Mouse (Mus musculus) gastrocnemius, postnatal 14 days (tissue): ENCODE data around the gene Defb21. TPM values are rescaled to one million over a fixed set of nuclear protein-coding genes. Genes with fewer than 3 reads are reported as not detected.

ENCODE experiments used
- DNase-seq: peaks from one replicate; pipeline ENCODE4 v3.0.0; 2021; ENCODE audit warnings: mixed read lengths
- intact Hi-C: fragments of 180-260 bp; cut with DNase I; formaldehyde crosslinking; loops from one replicate; pipeline ENCODE4 v1.15.1; 2025; ENCODE audit warnings: low total_unique reads
- long read RNA-seq, 2 experiments: library from polyadenylated mRNA; stranded (forward); transcript quantifications; one replicate each; pipeline ENCODE4 v2.0.0; 2021
- total RNA-seq, 2 experiments: library from RNA; stranded (reverse); gene quantifications; 2 replicates each; pipeline ENCODE4 v1.2.3; 2021

Gene Defb21
- not detected for total RNA-seq
- long read RNA-seq, experiment 1 = 0 reads
- long read RNA-seq, experiment 2 = 0 reads

DNA sequence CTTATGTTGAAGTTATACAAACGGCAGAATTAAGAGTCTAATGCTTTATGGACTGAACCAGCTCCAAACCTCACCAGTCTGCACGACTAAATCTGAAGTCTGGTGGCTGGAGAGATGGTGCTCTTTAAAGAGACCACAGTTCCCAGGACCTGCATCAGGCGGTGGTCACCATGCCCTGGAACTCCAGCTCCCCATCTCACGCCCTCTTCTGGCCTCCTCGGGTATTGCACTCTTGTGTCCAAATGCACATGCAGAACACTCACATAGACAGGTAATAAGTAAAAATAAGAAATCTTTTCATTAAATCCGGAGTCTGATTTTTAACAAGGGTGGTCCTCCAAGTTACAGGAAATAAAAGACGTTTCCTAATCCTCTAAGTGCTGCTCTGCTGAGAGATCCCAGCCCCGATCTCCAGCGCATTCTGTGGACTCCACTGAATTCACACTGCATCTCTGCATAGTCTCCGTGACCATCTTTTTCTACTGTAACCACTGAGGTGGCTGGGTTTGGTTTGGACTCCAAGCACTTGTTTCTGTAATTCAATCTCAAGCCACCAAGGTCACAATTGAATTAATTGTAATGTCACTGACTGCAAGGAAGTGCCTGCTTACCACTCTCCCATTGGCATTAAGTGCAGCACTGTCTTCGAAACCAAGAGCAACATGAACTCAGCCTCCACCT, at the start of gene Defb21:
TSS of gene Defb21 (plus strand) at position 631 of the 681 bp plus-strand sequence.
- intact Hi-C loops = no loop called here
- no peak for DNase-seq

DNA sequence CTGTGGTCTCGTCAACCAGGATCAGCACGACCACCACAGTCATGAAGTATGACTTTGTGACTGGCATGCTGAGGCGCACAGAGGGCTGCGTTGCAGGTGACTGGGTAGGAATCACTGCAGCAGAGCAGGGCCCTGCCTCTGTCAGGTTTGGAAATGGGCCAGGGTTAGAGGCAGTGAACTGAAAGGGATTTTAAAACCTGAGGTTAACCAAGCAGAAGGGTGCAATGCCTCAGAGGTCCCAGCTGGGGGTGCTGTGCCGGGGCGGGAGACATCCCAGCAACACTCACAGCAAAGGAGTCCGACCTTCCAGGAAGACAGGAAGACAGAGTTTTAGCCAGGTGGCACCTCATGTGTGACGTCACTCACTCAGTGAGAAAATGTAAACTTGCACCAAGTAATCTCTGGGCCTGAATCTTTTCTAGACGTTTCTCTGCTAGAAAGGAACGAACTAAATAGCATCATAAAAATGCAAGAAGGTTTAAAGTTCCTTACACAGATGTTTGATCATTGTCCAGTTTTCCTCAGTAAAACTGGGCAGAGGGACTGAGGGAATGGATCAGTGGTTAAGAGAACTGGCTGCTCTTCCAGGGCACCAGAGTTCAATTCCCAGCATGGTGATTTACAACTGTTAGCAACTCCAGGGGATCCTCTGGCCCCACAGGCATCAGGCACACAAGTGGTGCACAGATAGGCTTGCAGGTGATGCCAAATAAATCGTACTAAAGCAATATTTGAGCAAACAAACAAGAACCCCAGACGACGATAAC, 32.4 kb upstream of the Defb21 start, which contains the start of gene Defb29:
TSS of gene Defb29 (minus strand) at position 155 of the 767 bp plus-strand sequence.
- intact Hi-C loops = loop anchor here (10.0 kb wide), 1 partner anchor 65 kb away; the partner anchor contains the start of gene Defb20
- DNase-seq = no peak

DNA sequence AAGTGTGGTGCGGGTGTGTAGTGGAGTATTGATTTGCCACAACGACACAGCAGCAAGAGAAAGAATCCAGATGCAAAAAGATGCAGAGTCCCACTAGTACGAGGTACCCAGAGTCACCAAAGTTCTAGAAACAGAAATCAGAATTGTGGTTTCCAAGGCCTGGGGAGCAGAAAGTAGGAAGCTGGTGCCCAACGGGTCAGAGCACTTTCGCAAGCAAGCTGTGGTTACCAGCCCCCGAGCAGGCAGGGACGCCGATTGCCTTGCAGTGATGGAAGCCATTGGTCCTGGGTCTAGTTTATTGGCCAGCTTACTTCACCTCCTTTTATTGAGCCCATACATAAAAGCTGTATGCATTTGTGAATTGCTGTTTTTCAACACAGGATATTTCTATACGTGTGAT, 30.6 kb upstream of the Defb21 start:
- no peak for DNase-seq
- intact Hi-C loops = loop anchor here (10.0 kb wide), 1 partner anchor 67 kb away; the partner anchor contains the start of gene Defb20

DNA sequence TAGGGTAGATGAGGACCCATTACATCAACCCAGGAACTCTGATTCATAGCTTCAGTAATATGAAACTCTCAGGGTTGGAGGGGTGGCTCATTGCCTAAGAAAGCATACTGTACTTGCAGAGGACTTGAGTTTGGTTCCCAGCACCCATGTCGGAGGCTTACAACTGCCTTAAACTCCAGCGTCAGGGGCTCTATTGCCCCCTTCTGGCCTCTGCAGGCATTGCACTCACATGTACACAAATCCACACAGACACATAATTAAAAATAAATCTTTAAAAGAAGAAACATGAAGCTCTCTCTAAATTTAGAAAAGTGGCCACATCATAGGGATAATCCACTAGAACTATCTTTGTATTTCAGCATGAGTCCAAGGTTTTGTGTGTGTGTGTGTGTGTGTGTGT, 29.6 kb upstream of the Defb21 start:
- DNase-seq = no peak
- intact Hi-C loops = loop anchor here (10.0 kb wide), 1 partner anchor 68 kb away; the partner anchor contains the start of gene Defb20

DNA sequence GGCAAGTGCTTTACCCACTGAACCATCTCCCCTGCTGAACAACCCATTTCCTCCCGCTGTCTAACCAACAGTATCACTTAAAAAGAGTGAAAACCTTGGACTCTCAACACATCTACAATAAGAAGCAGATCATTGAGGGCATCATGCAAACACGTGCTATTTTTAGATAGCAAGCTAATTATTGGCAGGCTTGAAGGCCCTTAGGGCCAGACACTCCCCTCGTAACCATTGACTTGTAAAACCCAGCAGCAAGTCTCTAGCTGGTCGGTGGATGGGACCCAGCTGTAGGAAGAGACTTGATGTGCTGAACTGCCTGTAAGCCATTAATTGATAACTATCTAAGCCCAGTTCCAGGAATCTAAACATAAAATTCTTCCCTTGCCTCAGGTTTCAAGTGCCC, 29.1 kb upstream of the Defb21 start:
- intact Hi-C loops = loop anchor here (10.0 kb wide), 1 partner anchor 69 kb away; the partner anchor contains the start of gene Defb20
- no peak for DNase-seq

DNA sequence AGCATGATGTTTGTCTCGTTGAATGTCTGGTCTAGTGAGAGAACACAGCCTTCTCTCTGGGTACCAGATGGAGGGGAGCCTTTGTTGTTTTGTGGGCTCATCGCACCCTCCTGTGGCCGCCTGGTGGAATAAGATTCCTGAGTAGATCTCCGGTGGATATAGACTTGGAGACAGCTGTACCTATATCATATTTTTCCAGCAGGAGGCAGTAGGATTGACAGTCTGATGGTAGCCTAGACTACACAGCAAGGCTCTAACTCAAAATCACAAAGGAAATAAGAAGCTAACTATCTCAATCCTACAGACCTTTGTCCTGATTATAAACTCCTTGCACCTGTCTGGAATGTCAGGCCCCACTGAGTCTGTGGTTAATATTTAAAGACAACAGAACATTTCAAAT, 27.9 kb upstream of the Defb21 start:
- intact Hi-C loops = loop anchor here (10.0 kb wide), 1 partner anchor 70 kb away; the partner anchor contains the start of gene Defb20
- no peak for DNase-seq

DNA sequence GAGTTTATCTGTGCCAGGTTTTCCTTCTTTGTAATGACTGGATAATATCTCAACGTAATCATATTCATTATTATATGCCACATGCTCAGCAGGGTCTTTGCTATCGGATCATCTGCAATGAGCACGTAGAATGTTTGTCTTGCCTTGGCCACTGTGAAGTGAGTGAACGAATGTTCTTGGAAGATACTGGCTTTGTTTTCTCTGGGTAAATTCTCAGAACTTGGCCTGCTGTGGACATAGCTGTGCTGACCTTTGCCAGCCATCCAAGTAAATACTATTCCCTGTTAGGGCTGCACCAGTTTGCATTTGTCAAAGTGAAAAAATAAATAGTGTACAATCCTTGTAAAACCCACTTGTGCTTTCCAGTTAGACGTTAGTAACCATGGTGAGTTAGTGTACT, 24.4 kb upstream of the Defb21 start:
- no peak for DNase-seq

DNA sequence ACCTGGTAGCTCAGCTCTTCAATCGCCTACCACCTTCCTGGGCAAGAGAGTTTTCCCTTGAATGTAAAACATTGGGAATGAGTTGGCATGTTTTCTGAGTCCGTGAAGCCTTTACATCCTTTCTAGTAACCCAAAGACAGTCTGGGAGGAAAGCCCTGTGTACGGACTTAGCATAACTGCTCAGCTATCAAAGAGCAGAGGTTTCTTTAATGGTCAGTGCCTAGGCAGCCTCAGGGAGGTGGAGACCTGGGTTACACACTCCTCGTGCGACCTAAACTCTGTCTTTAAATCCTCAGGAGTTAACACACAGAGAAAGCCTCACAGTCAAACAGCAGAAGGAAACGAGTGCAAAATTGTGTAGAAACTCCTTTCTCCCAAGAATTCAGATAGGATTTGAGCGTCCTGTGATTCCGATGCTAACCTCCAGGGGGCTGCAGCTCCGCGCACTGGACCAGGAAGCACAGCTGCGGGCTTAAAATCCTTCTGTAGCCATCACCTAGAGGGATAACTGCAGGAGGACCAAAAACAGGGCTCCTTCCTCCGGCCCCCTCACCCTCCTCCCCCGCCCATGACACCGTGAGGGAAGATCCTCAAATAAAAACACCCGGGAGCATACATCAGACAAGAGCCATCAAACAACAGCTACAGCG, 18.6 kb upstream of the Defb21 start:
- DNase-seq = peak; percentile 54

More for the DNA sequence above, 24.4 kb upstream of the Defb21 start:
- intact Hi-C loops = loop anchor here (10.0 kb wide), 1 partner anchor 73 kb away; the partner anchor contains the start of gene Defb20

DNA sequence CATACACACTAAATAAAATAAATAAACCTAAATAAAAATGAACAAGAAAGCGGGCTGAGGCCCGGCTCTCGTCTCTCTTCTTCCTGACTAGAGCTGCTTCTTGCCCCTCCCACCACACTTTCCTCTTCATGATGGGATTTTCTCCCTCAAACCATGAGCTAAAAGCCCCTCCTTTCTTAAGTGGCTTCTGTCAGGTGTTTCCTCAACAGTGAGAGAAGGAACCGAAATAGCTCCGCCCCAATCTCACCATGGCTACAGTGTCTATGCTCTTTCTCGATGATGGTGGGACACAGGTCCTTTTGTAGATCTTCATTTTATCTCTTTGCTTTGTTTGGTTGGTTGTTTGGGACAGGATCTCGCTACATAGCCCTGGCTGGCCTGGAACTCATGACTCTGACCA, 15.9 kb upstream of the Defb21 start:
- intact Hi-C loops = no loop called here
- no peak for DNase-seq

More for the DNA sequence above, 18.6 kb upstream of the Defb21 start:
- intact Hi-C loops = no loop called here

DNA sequence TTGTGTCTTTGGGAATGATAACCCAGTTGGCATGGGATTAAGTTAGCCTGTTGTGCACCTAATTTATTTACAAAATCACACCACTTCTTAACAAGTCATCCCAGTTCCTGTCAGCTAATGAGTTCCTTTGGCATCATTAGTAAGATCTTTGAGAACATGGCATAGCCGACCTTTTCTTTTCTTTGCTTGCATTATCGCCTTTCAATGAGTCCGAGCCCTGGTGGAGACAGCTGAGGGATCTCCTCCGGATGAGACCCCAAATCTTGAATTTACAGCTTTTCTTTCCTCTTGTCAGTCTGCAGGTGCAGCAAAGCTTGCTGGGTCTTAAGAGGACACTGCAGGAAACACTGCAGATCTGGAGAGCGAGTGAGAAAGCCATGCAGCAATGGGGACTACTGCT, 3.5 kb upstream of the Defb21 start, which contains the start of gene Gm17416:
TSS of gene Gm17416 (plus strand) at position 301 of the 400 bp plus-strand sequence.
- intact Hi-C loops = no loop called here
- no peak for DNase-seq

DNA sequence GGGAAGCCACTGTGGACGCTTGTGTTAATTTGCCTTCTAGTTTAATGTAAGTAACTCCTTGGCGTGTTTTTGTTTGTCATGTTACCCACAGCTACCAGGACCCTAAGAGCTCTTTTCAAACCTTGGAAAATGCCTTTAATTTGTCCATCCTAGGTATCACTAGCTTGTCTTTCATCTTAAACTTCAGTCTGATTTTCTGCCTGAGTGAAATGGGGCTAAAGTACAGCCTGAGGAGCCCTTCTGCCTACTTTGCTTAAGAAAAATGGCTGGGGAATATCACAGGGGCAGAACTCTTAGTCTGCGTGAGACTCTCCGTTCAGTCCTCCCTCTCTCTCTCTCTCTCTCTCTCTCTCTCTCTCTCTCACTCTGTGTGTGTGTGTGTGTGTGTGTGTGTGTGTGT, 2.7 kb upstream of the Defb21 start:
- DNase-seq = no peak
- intact Hi-C loops = no loop called here

DNA sequence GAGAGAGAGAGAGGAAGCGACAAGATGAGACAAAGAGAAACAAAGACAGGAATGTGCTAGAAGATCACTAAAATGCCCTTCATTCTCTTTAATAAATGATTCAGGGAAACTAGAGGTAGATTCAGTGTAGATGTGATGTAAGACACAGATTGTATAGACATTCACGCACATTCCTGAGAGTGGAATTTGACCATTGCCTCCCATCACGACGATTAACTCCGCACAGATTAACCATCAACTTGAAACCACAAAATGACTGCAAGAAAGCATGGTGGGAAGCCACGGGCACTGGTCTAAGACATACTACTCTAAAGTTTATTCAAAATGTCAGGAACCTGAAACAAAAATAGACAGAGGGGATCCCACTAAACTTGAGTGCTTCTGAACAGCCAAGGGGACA, 2.2 kb upstream of the Defb21 start:
- intact Hi-C loops = no loop called here
- no peak for DNase-seq

DNA sequence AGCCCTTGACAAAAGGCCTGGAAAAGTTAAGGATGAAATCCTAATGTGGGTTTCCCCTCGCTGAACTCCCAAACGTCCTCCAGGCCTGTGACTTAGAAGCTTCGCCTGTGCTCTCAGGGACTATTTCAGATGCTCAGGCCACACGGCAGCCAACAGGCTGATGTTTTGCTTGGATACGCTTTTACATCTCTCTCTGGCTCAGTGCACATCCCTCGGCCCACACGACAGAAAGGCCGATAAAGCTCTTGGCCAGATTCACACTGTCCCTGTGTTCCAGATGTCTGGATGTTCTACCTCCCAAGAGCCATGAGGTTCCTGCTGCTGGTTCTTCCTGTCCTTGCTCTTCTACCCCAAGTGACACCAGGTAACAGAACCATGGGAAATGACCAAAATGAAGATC, 940 bp downstream of the Defb21 start:
- no peak for DNase-seq

DNA sequence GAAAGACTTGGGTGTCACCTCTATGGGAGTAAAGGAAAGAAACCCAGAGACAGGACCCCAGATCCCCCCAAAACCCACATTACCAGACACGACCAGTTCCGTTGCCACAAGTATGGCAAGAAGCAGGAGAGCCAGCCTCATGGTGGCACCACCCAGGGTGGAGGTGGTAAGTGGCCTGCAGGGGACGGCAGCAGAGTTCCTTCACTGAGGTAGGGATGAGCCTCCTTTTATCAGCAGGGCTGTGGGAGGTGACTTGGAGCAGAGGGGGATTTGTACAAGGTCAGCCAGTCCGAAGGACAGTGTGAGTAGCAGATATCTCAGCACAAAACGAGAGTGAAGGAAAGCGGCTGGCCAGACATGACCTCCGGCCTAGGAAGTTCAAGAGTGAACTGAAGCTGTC, 7.6 kb downstream of the Defb21 start, which contains the start of gene Defb19:
TSS of gene Defb19 (minus strand) at position 206 of the 400 bp plus-strand sequence.
- intact Hi-C loops = no loop called here
- no peak for DNase-seq

More for the DNA sequence above, 940 bp downstream of the Defb21 start:
- intact Hi-C loops = no loop called here

DNA sequence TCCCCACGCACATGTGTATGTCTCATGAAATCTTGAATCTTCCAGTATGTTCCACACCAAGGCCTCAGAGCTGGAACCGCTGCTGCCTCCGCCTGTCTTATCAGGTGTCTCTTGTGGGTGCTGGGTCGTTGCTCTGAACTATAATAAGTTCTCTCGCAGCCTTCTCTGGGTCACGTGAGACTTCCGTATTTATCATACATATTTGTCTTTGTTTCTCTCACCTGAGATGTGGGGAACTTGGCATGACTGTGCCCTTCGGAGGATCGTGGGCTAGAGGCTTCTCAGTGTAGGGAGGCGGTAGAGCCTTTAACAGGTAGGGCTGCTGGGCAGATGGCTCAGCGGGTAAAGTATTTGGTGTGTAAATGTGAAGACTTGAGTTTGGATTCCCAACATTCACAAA, 8.1 kb downstream of the Defb21 start:
- intact Hi-C loops = no loop called here
- DNase-seq = no peak

DNA sequence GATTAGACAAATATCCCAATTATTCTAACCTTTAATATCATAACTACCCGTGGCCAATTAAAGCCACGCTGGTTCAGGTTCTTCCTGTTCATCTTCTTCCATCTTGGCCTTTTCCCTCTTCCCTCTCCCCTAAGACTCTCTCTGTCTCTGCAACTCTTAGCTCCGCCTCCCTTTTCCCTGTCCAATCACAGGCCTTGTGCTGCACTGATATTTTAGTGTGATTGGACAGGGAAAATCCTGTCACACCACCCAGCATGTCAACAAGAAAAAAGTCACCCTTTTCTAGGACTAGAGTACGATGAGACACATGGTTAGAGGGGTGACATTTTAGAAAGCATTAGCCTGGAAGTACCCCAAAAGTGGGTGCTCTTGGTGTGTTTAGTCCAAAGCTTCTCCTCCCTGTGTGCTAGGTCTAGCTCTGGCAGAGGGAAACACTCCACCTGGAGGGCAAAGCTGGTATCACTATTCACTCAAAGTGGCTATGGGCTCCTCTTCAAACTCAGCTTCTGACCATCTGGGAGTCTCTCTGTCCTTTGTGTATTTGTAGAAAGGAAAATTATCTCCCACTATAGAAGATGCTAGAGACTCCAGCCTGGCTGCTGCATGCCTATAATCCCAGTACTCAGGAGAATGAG, 14.5 kb downstream of the Defb21 start:
- intact Hi-C loops = no loop called here
- no peak for DNase-seq

DNA sequence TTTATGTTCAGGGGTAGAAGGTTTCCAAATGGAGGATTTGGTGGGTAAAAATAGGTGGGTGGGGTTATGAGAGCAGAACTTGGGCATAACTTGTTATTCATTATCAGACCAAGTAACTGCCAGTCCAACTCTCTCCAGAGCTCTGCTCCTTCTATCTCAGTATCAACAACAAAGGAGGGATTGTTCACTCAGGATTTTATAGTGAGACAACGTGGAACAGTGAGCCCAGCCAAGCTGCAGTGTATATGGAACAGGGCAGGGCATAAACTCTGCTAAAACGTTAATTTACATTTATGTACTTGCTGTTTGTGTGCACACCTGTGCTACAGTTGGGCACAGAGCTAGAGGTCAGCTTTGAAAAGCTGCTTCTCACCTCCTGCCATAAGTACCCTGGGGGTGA, 15.9 kb downstream of the Defb21 start:
- DNase-seq = no peak
- intact Hi-C loops = no loop called here

DNA sequence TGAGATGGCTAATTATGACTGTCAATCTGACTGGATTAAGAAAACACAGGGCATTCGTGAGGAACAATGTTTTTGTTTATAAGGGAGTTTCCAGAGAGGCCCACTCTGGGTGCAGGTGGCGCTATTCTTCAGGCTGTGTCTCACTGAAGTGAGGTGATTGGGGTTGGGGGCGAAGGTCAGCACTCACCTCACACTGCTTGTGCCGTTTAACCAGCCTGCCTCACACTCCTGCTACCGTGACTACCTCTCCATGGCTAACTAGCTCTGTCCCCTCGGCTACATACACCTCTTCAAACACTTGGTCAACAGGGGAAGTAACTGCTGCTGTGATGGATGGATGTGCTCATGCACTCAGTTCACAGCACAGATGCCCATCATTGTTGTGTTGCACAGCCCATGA, 16.5 kb downstream of the Defb21 start:
- intact Hi-C loops = no loop called here

DNA sequence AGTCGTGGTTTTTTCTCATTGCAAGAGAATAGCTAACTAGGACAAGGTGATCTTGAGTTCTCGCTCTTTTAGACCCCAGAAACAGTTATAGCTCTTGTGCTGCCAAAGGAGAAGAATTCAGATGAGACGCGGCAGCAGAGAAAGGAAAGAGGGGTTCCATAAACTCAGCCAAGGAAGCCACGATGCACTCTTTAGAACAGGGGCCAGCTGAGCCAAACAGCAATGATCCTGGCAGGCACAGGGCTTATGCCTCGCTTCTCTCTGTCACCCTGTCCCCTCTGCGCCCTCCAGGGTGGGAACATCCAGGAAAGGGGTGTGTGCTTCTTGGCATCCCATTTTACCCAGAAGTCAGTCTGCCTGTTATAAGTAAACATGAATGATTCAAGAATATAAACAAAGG, 26.8 kb downstream of the Defb21 start, which contains the start of gene Defb45:
TSS of gene Defb45 (minus strand) at position 101 of the 400 bp plus-strand sequence.
- intact Hi-C loops = no loop called here
- no peak for DNase-seq

More for the DNA sequence above, 16.5 kb downstream of the Defb21 start:
- no peak for DNase-seq
